Mouse (Mus musculus) intestine, embryonic 15.5 days (tissue): ENCODE data around the gene Nr2f1. TPM values are rescaled to one million over a fixed set of nuclear protein-coding genes. Genes with fewer than 3 reads are reported as not detected.
A peak's percentile ranks its signal among the peaks of the same experiment; 100 is the strongest.

ENCODE experiments used
- ATAC-seq: fragments of 200-750 bp; cut with Nextera tagmentation; 2 replicates; pipeline ENCODE4 v1.8.0; 2017; ENCODE audit warnings: moderate TSS enrichment, moderate library complexity
- H3K27ac ChIP-seq: fragments of 300-500 bp; sonication (generic); 2 replicates; pipeline ENCODE4 v1.5.1; 2015; ENCODE audit warnings: mild to moderate bottlenecking, inconsistent platforms
- H3K27me3 ChIP-seq: fragments of 300-500 bp; sonication (generic); replicated peaks from 2 replicates; pipeline ENCODE4 v1.6.1; 2015; ENCODE audit warnings: inconsistent platforms
- H3K36me3 ChIP-seq: fragments of 300-500 bp; sonication (generic); 2 replicates; pipeline ENCODE4 v1.6.1; 2015; ENCODE audit warnings: inconsistent platforms
- H3K4me1 ChIP-seq: fragments of 300-500 bp; sonication (generic); replicated peaks from 2 replicates; pipeline ENCODE4 v1.6.1; 2015; ENCODE audit warnings: inconsistent platforms
- H3K4me2 ChIP-seq: fragments of 300-500 bp; sonication (generic); replicated peaks from 2 replicates; pipeline ENCODE4 v1.6.1; 2015; ENCODE audit warnings: mild to moderate bottlenecking, inconsistent platforms
- H3K4me3 ChIP-seq: fragments of 300-500 bp; sonication (generic); replicated peaks from 2 replicates; pipeline ENCODE4 v1.5.1; 2015; ENCODE audit warnings: inconsistent platforms
- H3K9ac ChIP-seq: fragments of 300-500 bp; sonication (generic); 2 replicates; pipeline ENCODE4 v1.6.1; 2015; ENCODE audit warnings: inconsistent platforms
- H3K9me3 ChIP-seq: fragments of 300-500 bp; sonication (generic); 2 replicates; pipeline ENCODE4 v1.6.1; 2016; ENCODE audit warnings: inconsistent platforms
- WGBS: fragments of 180-500 bp; shearing (Covaris S2); methylation state at CpG from one replicate; pipeline ENCODE4 v1.1.7; 2015; 5-methylcytosine and 5-hydroxymethylcytosine counted together
- polyA plus RNA-seq: library from polyadenylated mRNA; unstranded; fragments of >200 nt; fragmentation: Nextera tagmentation; extraction: Ambion mirVana; gene quantifications from 2 replicates; pipeline ENCODE4 v1.2.1, GENCODE M21; 2015

The Nr2f1 gene
- polyA plus RNA-seq, 1 experiment from 2014 or later: 2.6 TPM

- no peak overlapping the region for H3K9ac ChIP-seq
- no peak for ATAC-seq
- H3K4me2 ChIP-seq: no peak overlapping the region
- H3K4me1 ChIP-seq: peaks cover 1% of the 10 kb centered on the region; the same call in 1 of the 2 replicates
- H3K4me3 ChIP-seq: no peak overlapping the region
- WGBS: 4% methylated on average over 3 of the region's 3 CpGs
- H3K27me3 ChIP-seq: peaks cover 66% of the 10 kb centered on the region
- H3K9me3 ChIP-seq: no peaks in the 10 kb centered on the region
- H3K27ac ChIP-seq: no peak overlapping the region
- no peaks in the 10 kb centered on the region for H3K36me3 ChIP-seq
These were observed 25.4 kb downstream of the Nr2f1 start for GRCm38 (mm10) chr13:78174191-78174590.

- Histone ChIP-seq H3K4me2 (no peak overlapping the region), H3K4me1 (no peaks in the 10 kb centered on the region), H3K36me3 (no peaks in the 10 kb centered on the region), H3K9me3 (no peaks in the 10 kb centered on the region), H3K27ac (no peak overlapping the region), H3K9ac (no peak overlapping the region), H3K27me3 (peaks cover 55% of the 10 kb centered on the region), H3K4me3 (no peak overlapping the region)
- WGBS: 4% methylated on average over 3 of the region's 3 CpGs
- ATAC-seq: no peak
These were observed 26.7 kb downstream of the Nr2f1 start for GRCm38 (mm10) chr13:78172861-78173260.

GRCm38 (mm10) chr13:78171984-78172636 is 27.4 kb downstream of the Nr2f1 start:
- WGBS: 2% methylated on average over 17 of the region's 17 CpGs
- Histone ChIP-seq H3K9ac (no peak overlapping the region), H3K9me3 (no peaks in the 10 kb centered on the region), H3K27me3 (peaks cover 56% of the 10 kb centered on the region), H3K27ac (no peak overlapping the region), H3K4me1 (no peaks in the 10 kb centered on the region), H3K36me3 (no peaks in the 10 kb centered on the region), H3K4me3 (no peak overlapping the region), H3K4me2 (no peak overlapping the region)
- no peak for ATAC-seq

GRCm38 (mm10) chr13:78171320-78171719 is 28.2 kb downstream of the Nr2f1 start:
- H3K27ac ChIP-seq: no peak overlapping the region
- H3K4me1 ChIP-seq: no peaks in the 10 kb centered on the region
- H3K9ac ChIP-seq: no peak overlapping the region
- peak; percentile 41; the same call in 1 of the 2 replicates for ATAC-seq
- no peak overlapping the region for H3K4me2 ChIP-seq
- no peaks in the 10 kb centered on the region for H3K36me3 ChIP-seq
- 2% methylated on average over 15 of the region's 15 CpGs for WGBS
- H3K27me3 ChIP-seq: peaks cover 50% of the 10 kb centered on the region
- H3K9me3 ChIP-seq: no peaks in the 10 kb centered on the region
- H3K4me3 ChIP-seq: no peak overlapping the region

GRCm38 (mm10) chr13:78168166-78168565 is 31.4 kb downstream of the Nr2f1 start:
- Histone ChIP-seq H3K27ac (no peak overlapping the region), H3K4me3 (no peak overlapping the region)
- no peak for ATAC-seq

GRCm38 (mm10) chr13:78164941-78165340 is 34.6 kb downstream of the Nr2f1 start:
- Histone ChIP-seq H3K9me3 (no peaks in the 10 kb centered on the region), H3K9ac (no peak overlapping the region), H3K27ac (no peak overlapping the region), H3K27me3 (peaks cover 21% of the 10 kb centered on the region; the same call in 1 of the 2 replicates), H3K4me1 (0 out of 2 replicates have a peak, but pooled peaks cover 2% of the 10 kb centered on the region), H3K4me2 (no peak overlapping the region), H3K36me3 (no peaks in the 10 kb centered on the region), H3K4me3 (no peak overlapping the region)
- no peak for ATAC-seq

More at GRCm38 (mm10) chr13:78168166-78168565, 31.4 kb downstream of the Nr2f1 start:
- Histone ChIP-seq H3K27me3 (peaks cover 42% of the 10 kb centered on the region), H3K9ac (no peak overlapping the region), H3K4me1 (0 out of 2 replicates have a peak, but pooled peaks cover 1% of the 10 kb centered on the region), H3K36me3 (no peaks in the 10 kb centered on the region), H3K9me3 (no peaks in the 10 kb centered on the region), H3K4me2 (no peak overlapping the region)
- WGBS: 56% methylated on average over 4 of the region's 4 CpGs

GRCm38 (mm10) chr13:78163087-78163958 is 36.2 kb downstream of the Nr2f1 start:
- Histone ChIP-seq H3K4me2 (peak overlapping the region; percentile 96), H3K27me3 (0 out of 2 replicates have a peak, but pooled peaks cover 15% of the 10 kb centered on the region), H3K4me3 (peak overlapping the region; percentile 57), H3K9me3 (no peaks in the 10 kb centered on the region), H3K4me1 (0 out of 2 replicates have a peak, but pooled peaks cover 2% of the 10 kb centered on the region), H3K9ac (peak overlapping the region; percentile 48), H3K36me3 (no peaks in the 10 kb centered on the region), H3K27ac (0 out of 2 replicates have a peak overlapping the region, but pooled peaks have one; percentile 11)
- ATAC-seq: peak; percentile 98
- under 1% methylated on average over 86 of the region's 86 CpGs for WGBS

GRCm38 (mm10) chr13:78162149-78162548 is 37.4 kb downstream of the Nr2f1 start:
- ATAC-seq: no peak
- WGBS: 52% methylated on average over 2 of the region's 2 CpGs

GRCm38 (mm10) chr13:78157465-78157864 is 42.1 kb downstream of the Nr2f1 start:
- H3K4me2 ChIP-seq: no peak overlapping the region
- ATAC-seq: no peak
- H3K9ac ChIP-seq: no peak overlapping the region
- H3K27ac ChIP-seq: no peak overlapping the region
- 84% methylated on average over 5 of the region's 5 CpGs for WGBS
- no peak overlapping the region for H3K4me3 ChIP-seq
- 0 out of 2 replicates have a peak, but pooled peaks cover 3% of the 10 kb centered on the region for H3K27me3 ChIP-seq
- no peaks in the 10 kb centered on the region for H3K4me1 ChIP-seq
- H3K9me3 ChIP-seq: no peaks in the 10 kb centered on the region
- no peaks in the 10 kb centered on the region for H3K36me3 ChIP-seq

More at GRCm38 (mm10) chr13:78162149-78162548, 37.4 kb downstream of the Nr2f1 start:
- Histone ChIP-seq H3K4me2 (no peak overlapping the region), H3K4me3 (no peak overlapping the region), H3K27me3 (0 out of 2 replicates have a peak, but pooled peaks cover 11% of the 10 kb centered on the region), H3K4me1 (0 out of 2 replicates have a peak, but pooled peaks cover 2% of the 10 kb centered on the region), H3K27ac (no peak overlapping the region), H3K9me3 (no peaks in the 10 kb centered on the region), H3K9ac (no peak overlapping the region), H3K36me3 (no peaks in the 10 kb centered on the region)

Other genes starting within 250 kb of the Nr2f1 start
- gene Pou5f2, start 174.9 kb downstream of the Nr2f1 start, polyA plus RNA-seq: 0.96 and 1.2 TPM in 2 replicates